Mouse (Mus musculus) right cerebral cortex, postnatal 4 days (tissue): ENCODE measurements around the gene Mocs2.

Experiments used
- DNase-seq: peaks from one replicate; pipeline ENCODE4 v3.0.0-alpha.2; 2022

Mocs2 gene

DNA sequence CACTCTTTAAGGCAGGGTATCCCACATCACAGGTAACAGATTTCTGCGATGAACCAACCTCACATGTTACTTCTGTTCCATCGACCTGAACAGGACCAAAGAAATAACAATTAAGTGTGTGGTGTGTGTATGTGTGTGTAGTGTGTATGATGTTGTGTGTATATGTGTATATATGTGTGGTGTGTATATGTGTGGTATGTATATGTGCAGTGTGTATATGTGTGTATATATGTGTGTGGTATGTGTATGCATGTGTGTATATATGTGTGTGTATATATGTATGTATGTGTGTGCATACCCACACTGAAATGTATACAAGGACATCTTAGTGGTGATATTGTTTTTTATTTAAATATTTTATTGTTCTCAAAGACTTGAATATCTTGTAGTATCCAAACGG, 36.4 kb downstream of the Mocs2 start:
- no peak for DNase-seq

DNA sequence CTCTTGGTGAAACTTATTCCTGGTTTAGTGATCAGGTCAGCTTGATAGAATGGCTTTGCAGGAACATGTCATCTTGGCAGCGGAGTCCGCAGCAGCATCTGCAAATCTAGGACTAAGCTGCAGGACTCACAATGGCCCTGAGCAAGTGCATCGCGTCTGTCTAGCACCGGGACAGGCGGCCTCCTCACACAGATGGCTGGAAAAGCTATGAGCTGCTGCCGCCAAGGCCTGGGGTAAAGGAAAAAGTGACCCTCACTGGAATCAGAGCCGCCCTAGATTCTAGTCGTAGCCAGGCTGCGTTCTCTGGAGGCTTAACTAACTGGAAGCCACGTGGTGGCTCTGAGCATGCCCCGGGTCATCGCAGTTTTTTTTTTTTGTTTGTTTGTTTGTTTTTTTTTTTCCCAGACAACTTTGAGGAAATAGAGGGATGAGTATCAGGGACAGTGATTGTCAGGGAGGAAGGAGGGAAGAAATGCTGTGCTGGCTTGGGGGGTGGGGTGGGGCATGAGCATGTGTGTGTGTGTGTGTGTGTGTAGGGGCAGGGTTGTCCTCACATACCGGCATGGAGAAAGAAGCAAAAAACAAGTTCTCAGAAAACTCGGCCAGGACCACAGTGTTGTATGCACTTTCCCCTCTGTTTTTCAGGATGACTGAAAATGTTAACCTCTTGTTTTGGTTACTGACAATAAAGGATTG, 37.7 kb downstream of the Mocs2 start:
- DNase-seq = no peak

DNA sequence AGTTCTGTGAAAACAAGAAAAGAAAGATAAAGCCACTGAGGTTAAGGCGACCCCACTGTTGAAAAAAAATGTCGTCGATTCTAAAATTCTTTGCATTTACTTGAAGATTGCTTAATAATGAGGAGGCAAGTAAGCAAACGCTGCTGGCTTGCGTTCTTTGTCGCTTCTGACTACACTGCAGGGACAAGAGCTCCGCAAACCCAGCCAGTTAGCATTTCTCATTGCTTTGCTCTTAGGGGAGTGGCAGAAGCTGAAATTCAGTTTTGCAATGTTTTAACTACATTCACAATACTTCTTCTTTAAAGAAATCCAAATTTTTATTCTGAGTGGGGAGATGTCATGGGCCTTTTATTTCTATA, 38.2 kb downstream of the Mocs2 start:
- DNase-seq = no peak

DNA sequence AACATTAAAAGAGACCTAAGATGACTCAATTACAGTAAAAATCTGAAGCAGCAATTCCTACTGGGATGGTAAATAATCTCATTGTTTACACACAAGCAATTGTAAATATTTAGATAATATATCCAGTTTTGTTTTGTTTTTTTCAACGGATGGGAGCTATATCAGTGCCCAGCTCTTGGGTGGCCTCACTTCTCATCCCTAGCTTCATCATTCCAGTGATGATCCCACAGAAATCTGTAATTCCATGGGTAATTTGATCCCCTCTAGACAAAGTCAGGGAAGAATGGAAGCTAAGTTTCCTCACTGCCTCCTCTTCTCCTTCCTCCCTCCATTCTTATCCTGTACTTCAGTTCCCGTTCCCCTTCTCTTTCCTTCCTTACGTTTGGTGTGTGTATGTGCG, 39.5 kb downstream of the Mocs2 start:
- DNase-seq = no peak

GRCm38 (mm10) chr13:114874738-114875137, 56.7 kb downstream of the Mocs2 start:
- no peak for DNase-seq

- no peak for DNase-seq
These were observed 58.0 kb downstream of the Mocs2 start for GRCm38 (mm10) chr13:114876005-114876520.

- DNase-seq = no peak
These were observed 60.6 kb downstream of the Mocs2 start for GRCm38 (mm10) chr13:114878667-114879066.
